Mouse (Mus musculus) lung, postnatal 0 days (tissue): ENCODE data around the gene Gm5136. TPM values are rescaled to one million over a fixed set of nuclear protein-coding genes. Genes with fewer than 3 reads are reported as not detected.

ENCODE experiments used
- ATAC-seq: fragments of 200-750 bp; cut with Nextera tagmentation; 2 replicates; pipeline ENCODE4 v1.8.0; 2017; ENCODE audit warnings: moderate library complexity
- DNase-seq: peaks from one replicate; pipeline ENCODE4 v3.0.0-alpha.2; 2016; ENCODE audit warnings: low spot score
- H3K27ac ChIP-seq: fragments of 300-500 bp; sonication (generic); 2 replicates; pipeline ENCODE4 v1.5.1; 2014; ENCODE audit warnings: antibody characterized with exemption, mild to moderate bottlenecking, low read length, mixed read lengths
- H3K27me3 ChIP-seq: fragments of 300-500 bp; sonication (generic); replicated peaks from 2 replicates; pipeline ENCODE4 v1.6.1; 2014; ENCODE audit warnings: low read length, mixed read lengths; ENCODE audit not compliant: insufficient read depth
- H3K36me3 ChIP-seq: fragments of 300-500 bp; sonication (generic); 2 replicates; pipeline ENCODE4 v1.6.1; 2014; ENCODE audit warnings: low read length, mixed read lengths; ENCODE audit not compliant: insufficient read depth
- H3K4me1 ChIP-seq: fragments of 300-500 bp; sonication (generic); 2 replicates; pipeline ENCODE4 v1.6.1; 2014; ENCODE audit warnings: antibody characterized with exemption, low read depth, low read length, mixed read lengths; ENCODE audit not compliant: insufficient read depth
- H3K4me2 ChIP-seq: fragments of 300-500 bp; sonication (generic); replicated peaks from 2 replicates; pipeline ENCODE4 v1.6.1; 2014; ENCODE audit warnings: low read depth, mild to moderate bottlenecking, low read length, moderate library complexity, mixed read lengths
- H3K4me3 ChIP-seq: fragments of 300-500 bp; sonication (generic); 2 replicates; pipeline ENCODE4 v1.5.1; 2014; ENCODE audit warnings: low read depth, low read length
- H3K9ac ChIP-seq: fragments of 300-500 bp; sonication (generic); replicated peaks from 2 replicates; pipeline ENCODE4 v1.6.1; 2014; ENCODE audit warnings: low read depth, mild to moderate bottlenecking
- H3K9me3 ChIP-seq: fragments of 300-500 bp; sonication (generic); 2 replicates; pipeline ENCODE4 v1.6.1; 2016; ENCODE audit warnings: low read length, mixed read lengths
- CTCF ChIP-seq: IDR thresholded peaks from 2 replicates; pipeline ENCODE4 v1.5.1; 2016; ENCODE audit warnings: antibody characterized with exemption, mild to moderate bottlenecking
- EP300 ChIP-seq: IDR thresholded peaks from 2 replicates; pipeline ENCODE4 v1.6.1; 2016; ENCODE audit warnings: antibody characterized with exemption, mild to moderate bottlenecking, control low read depth
- WGBS: fragments of 180-500 bp; shearing (Covaris S2); extraction: QIAGEN DNeasy Blood & Tissue Kit; methylation state at CpG from one replicate; pipeline ENCODE4 v1.1.7; 2014; 5-methylcytosine and 5-hydroxymethylcytosine counted together
- polyA plus RNA-seq: library from polyadenylated mRNA; unstranded; fragments of >200 nt; fragmentation: Nextera tagmentation; extraction: Ambion mirVana; gene quantifications from 2 replicates; pipeline ENCODE4 v1.2.1, GENCODE M21; 2015

The Gm5136 gene
- polyA plus RNA-seq = not detected in 2 replicates

- TF ChIP-seq EP300 (no peak), CTCF (no peak)
- DNase-seq = no peak
- Histone ChIP-seq H3K9me3 (no peaks in the 10 kb centered on the region), H3K27me3 (no peaks in the 10 kb centered on the region), H3K36me3 (no peaks in the 10 kb centered on the region), H3K4me1 (no peaks in the 10 kb centered on the region), H3K27ac (no peak within 1 kb of the TSS), H3K4me3 (no peak within 1 kb of the TSS), H3K4me2 (no peak within 1 kb of the TSS), H3K9ac (no peak within 1 kb of the TSS)
- 93% methylated on average over 9 of the region's 9 CpGs for WGBS
- ATAC-seq = no peak
Observed at GRCm38 (mm10) chr10:108699946-108700345, at the start of gene Gm5136. Gene Gm5136, minus strand, starts transcription at chr10:108700160.

DNA sequence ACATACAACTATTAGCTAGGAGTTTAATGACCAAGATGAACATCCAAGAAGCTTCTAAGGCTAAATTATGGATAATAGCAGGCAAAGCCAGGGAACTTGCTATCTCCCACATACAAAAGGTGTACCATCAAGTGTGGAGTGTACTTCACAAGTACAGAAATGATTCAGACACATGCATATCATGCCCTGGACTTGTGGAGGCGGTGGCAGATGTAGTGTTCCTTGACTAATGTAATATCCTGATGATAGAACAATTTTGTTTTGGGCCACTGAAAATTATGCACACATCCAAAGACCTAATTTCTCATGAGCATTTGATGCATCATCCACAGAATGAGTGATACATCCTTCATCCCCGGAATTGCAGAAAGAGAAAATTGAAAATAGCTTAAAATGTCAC, 43.8 kb upstream of the Gm5136 start:
- Histone ChIP-seq H3K9me3 (no peaks in the 10 kb centered on the region), H3K36me3 (no peaks in the 10 kb centered on the region), H3K4me3 (no peak overlapping the region), H3K4me1 (no peaks in the 10 kb centered on the region), H3K27me3 (no peaks in the 10 kb centered on the region), H3K4me2 (no peak overlapping the region), H3K9ac (no peak overlapping the region), H3K27ac (no peak overlapping the region)
- DNase-seq (no peak), ATAC-seq (no peak)
- TF ChIP-seq EP300 (no peak), CTCF (no peak)
- 79% methylated on average over 2 of the region's 2 CpGs for WGBS

DNA sequence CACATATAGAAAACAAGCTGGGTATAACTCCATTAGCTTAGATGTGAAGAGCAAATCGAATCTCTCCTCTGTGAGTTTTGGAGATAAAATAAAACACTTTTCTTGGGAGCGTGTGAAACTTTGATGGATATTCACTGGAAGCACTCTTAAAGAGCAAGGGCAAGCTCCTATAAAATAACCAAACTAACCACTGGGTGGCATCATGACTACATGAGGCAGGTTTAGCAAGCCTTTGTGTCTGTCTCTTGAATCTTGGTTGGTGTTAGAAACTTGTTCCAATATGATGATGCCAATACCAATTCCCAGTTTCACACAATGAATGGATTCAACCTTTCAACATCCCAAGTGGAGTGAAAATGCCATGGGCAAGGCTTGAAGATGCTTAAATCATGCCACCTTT, 34.0 kb upstream of the Gm5136 start:
- H3K9me3 ChIP-seq = no peaks in the 10 kb centered on the region
- H3K36me3 ChIP-seq = no peaks in the 10 kb centered on the region

GRCm38 (mm10) chr10:108728961-108729360, 29.0 kb upstream of the Gm5136 start:
- Histone ChIP-seq H3K27me3 (no peaks in the 10 kb centered on the region), H3K9me3 (no peaks in the 10 kb centered on the region), H3K4me1 (no peaks in the 10 kb centered on the region), H3K27ac (no peak overlapping the region), H3K4me2 (no peak overlapping the region), H3K4me3 (no peak overlapping the region), H3K9ac (no peak overlapping the region), H3K36me3 (no peaks in the 10 kb centered on the region)
- no peak for DNase-seq
- ATAC-seq = no peak
- WGBS = 68% methylated on average over 8 of the region's 8 CpGs
- no peak for TF ChIP-seq CTCF

More for the DNA sequence above, 34.0 kb upstream of the Gm5136 start:
- Histone ChIP-seq H3K4me1 (no peaks in the 10 kb centered on the region), H3K9ac (no peak overlapping the region), H3K4me3 (no peak overlapping the region), H3K27me3 (no peaks in the 10 kb centered on the region), H3K4me2 (no peak overlapping the region), H3K27ac (no peak overlapping the region)
- TF ChIP-seq EP300 = no peak
- peak; percentile 71 for TF ChIP-seq CTCF
- ATAC-seq = no peak
- WGBS = 41% methylated on average over 2 of the region's 2 CpGs
- DNase-seq = peak; percentile 34

DNA sequence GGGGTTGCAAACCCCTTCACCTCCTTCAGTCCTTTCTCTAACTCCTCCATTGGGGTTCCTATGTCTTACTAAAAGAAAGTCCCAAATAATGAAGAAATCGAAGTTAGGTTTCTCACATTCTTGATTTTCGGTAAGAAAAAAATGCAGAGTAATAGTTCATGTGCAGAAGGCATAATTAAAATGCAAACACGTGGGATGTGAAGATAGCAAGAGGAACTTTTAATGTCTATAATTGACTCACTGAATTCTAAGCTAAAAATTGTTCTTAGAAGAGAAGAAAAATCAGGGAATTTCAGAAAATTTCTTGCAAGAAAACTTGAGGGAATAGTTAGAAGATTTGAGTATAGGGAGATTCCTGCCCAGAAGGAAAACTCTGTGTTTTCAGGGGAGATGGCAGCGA, 26.4 kb upstream of the Gm5136 start:
- H3K36me3 ChIP-seq = no peaks in the 10 kb centered on the region
- no peak overlapping the region for H3K4me3 ChIP-seq
- no peaks in the 10 kb centered on the region for H3K9me3 ChIP-seq
- TF ChIP-seq EP300 (no peak), CTCF (no peak)
- 83% methylated on average over 4 of the region's 4 CpGs for WGBS
- H3K27me3 ChIP-seq = no peaks in the 10 kb centered on the region
- DNase-seq (no peak), ATAC-seq (no peak)
- no peaks in the 10 kb centered on the region for H3K4me1 ChIP-seq
- H3K27ac ChIP-seq = no peak overlapping the region
- no peak overlapping the region for H3K9ac ChIP-seq
- no peak overlapping the region for H3K4me2 ChIP-seq

DNA sequence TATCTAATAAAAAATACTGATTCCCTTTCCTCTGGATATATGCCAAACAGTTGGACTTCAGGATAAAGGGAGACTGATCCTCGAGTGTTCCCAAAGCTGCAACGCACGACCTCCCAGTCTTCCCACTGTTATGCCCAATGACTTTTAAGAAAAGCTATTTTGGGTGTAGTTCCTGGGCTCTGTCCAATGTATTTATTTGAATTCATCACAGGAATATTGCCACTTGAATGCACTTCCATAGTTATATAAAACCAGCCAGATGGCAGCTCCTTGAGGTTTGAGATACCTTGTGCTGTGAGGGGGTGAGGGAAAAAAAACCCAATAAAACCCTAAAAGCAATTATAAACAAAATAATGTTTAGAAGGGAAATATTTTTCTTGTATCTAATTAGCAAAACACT, 24.9 kb upstream of the Gm5136 start:
- H3K4me2 ChIP-seq = no peak overlapping the region
- no peak overlapping the region for H3K9ac ChIP-seq
- TF ChIP-seq EP300 = no peak
- no peak for TF ChIP-seq CTCF
- no peaks in the 10 kb centered on the region for H3K36me3 ChIP-seq
- H3K4me1 ChIP-seq = no peaks in the 10 kb centered on the region
- ATAC-seq (no peak), DNase-seq (no peak)
- H3K27me3 ChIP-seq = no peaks in the 10 kb centered on the region
- no peaks in the 10 kb centered on the region for H3K9me3 ChIP-seq
- H3K27ac ChIP-seq = no peak overlapping the region
- 68% methylated on average over 3 of the region's 3 CpGs for whole genome bisulfite sequencing
- H3K4me3 ChIP-seq = no peak overlapping the region

GRCm38 (mm10) chr10:108710514-108710913, 10.6 kb upstream of the Gm5136 start:
- ATAC-seq (no peak), DNase-seq (peak; percentile 38)
- Histone ChIP-seq H3K9ac (no peak overlapping the region), H3K36me3 (no peaks in the 10 kb centered on the region), H3K27ac (no peak overlapping the region), H3K4me1 (no peaks in the 10 kb centered on the region), H3K27me3 (no peaks in the 10 kb centered on the region), H3K4me2 (no peak overlapping the region), H3K9me3 (no peaks in the 10 kb centered on the region), H3K4me3 (no peak overlapping the region)
- no peak for TF ChIP-seq CTCF
- TF ChIP-seq EP300 = no peak
- WGBS = 58% methylated on average over 5 of the region's 5 CpGs
